Mouse (Mus musculus) testis, adult 2 months (tissue): Measurements from ENCODE around the gene Gjb2. TPM values are rescaled to one million over a fixed set of nuclear protein-coding genes. Genes with fewer than 3 reads are reported as not detected.

Experiments
- H3K27ac ChIP-seq: fragments of 200-500 bp; 2 replicates; pipeline ENCODE4 v1.5.1; 2012; ENCODE audit warnings: low read depth, low read length; ENCODE audit not compliant: control insufficient read depth, insufficient read depth
- H3K27me3 ChIP-seq: fragments of 200-500 bp; 2 replicates; pipeline ENCODE4 v1.6.1; 2012; ENCODE audit warnings: mild to moderate bottlenecking, low read length, moderate library complexity; ENCODE audit not compliant: control insufficient read depth, insufficient read depth
- H3K36me3 ChIP-seq: fragments of 200-500 bp; 2 replicates; pipeline ENCODE4 v1.6.1; 2012; ENCODE audit warnings: mild to moderate bottlenecking, low read length; ENCODE audit not compliant: control insufficient read depth, insufficient read depth
- H3K4me1 ChIP-seq: fragments of 200-500 bp; 2 replicates; pipeline ENCODE4 v1.6.1; 2012; ENCODE audit warnings: low read length; ENCODE audit not compliant: control insufficient read depth, insufficient read depth
- H3K4me3 ChIP-seq: fragments of 200-500 bp; 2 replicates; pipeline ENCODE4 v1.5.1; 2012; ENCODE audit warnings: low read depth, mild to moderate bottlenecking, low read length, moderate library complexity, mixed read lengths; ENCODE audit not compliant: control insufficient read depth
- CTCF ChIP-seq: fragments of 200-500 bp; IDR thresholded peaks from 2 replicates; pipeline ENCODE4 v1.5.1; 2012; ENCODE audit warnings: low read depth, mild to moderate bottlenecking, inconsistent platforms, low read length, moderate library complexity; ENCODE audit not compliant: control insufficient read depth, insufficient read depth, insufficient replicate concordance
- POLR2A ChIP-seq: fragments of 200-500 bp; IDR thresholded peaks from 2 replicates; pipeline ENCODE4 v1.6.1; 2012; ENCODE audit warnings: low read depth, mild to moderate bottlenecking, inconsistent platforms, low read length, moderate library complexity; ENCODE audit not compliant: control insufficient read depth
- polyA plus RNA-seq: library from polyadenylated mRNA; depleted of rRNA; stranded (reverse); fragments of >200 nt; gene quantifications from 2 replicates; pipeline ENCODE4 v1.2.3, GENCODE M21; 2012

Gene Gjb2
- polyA plus RNA-seq, 1 experiment = 0.17 TPM

- H3K4me3 ChIP-seq = no peak overlapping the region
- peaks cover 6% of the 10 kb centered on the region for H3K4me1 ChIP-seq
- no peak overlapping the region for H3K27ac ChIP-seq
- peak; percentile 22; the same call in 1 of the 2 replicates for TF ChIP-seq CTCF
- TF ChIP-seq POLR2A = no peak
- no peaks in the 10 kb centered on the region for H3K36me3 ChIP-seq
- H3K27me3 ChIP-seq = no peaks in the 10 kb centered on the region; the same call in 1 of the 2 replicates
Observed at GRCm38 (mm10) chr14:57109194-57109593, 4.7 kb upstream of the Gjb2 start.

- Histone ChIP-seq H3K4me3 (no peak overlapping the region), H3K36me3 (no peaks in the 10 kb centered on the region), H3K27me3 (no peaks in the 10 kb centered on the region; the same call in 1 of the 2 replicates), H3K4me1 (peaks cover 9% of the 10 kb centered on the region), H3K27ac (no peak overlapping the region)
- no peak for TF ChIP-seq CTCF
Observed at GRCm38 (mm10) chr14:57107916-57108315, 3.4 kb upstream of the Gjb2 start.

GRCm38 (mm10) chr14:57107091-57107490 is 2.6 kb upstream of the Gjb2 start:
- Histone ChIP-seq H3K4me1 (peaks cover 9% of the 10 kb centered on the region), H3K27me3 (no peaks in the 10 kb centered on the region; the same call in 1 of the 2 replicates), H3K36me3 (no peaks in the 10 kb centered on the region), H3K27ac (no peak overlapping the region), H3K4me3 (no peak overlapping the region)
- TF ChIP-seq CTCF (no peak), POLR2A (no peak)

- TF ChIP-seq POLR2A = no peak
- TF ChIP-seq CTCF = no peak
- Histone ChIP-seq H3K4me3 (no peak overlapping the region), H3K4me1 (peaks cover 9% of the 10 kb centered on the region), H3K27ac (no peak overlapping the region), H3K36me3 (no peaks in the 10 kb centered on the region), H3K27me3 (no peaks in the 10 kb centered on the region; the same call in 1 of the 2 replicates)
Observed at GRCm38 (mm10) chr14:57105721-57106120, 1.2 kb upstream of the Gjb2 start.

GRCm38 (mm10) chr14:57105111-57105510 is 609 bp upstream of the Gjb2 start:
- no peak for TF ChIP-seq POLR2A
- TF ChIP-seq CTCF = no peak
- H3K4me3 ChIP-seq = no peak overlapping the region
- H3K27ac ChIP-seq = no peak overlapping the region
- peaks cover 9% of the 10 kb centered on the region for H3K4me1 ChIP-seq
- H3K27me3 ChIP-seq = no peaks in the 10 kb centered on the region; the same call in 1 of the 2 replicates
- H3K36me3 ChIP-seq = no peaks in the 10 kb centered on the region

- Histone ChIP-seq H3K4me1 (peaks cover 9% of the 10 kb centered on the region), H3K4me3 (peak overlapping the region; percentile 71), H3K27ac (no peak overlapping the region), H3K36me3 (no peaks in the 10 kb centered on the region), H3K27me3 (no peaks in the 10 kb centered on the region; the same call in 1 of the 2 replicates)
- TF ChIP-seq POLR2A (no peak), CTCF (no peak)
Observed at GRCm38 (mm10) chr14:57103711-57104105, 794 bp downstream of the Gjb2 start.

GRCm38 (mm10) chr14:57103121-57103520 is 1.4 kb downstream of the Gjb2 start:
- Histone ChIP-seq H3K36me3 (no peaks in the 10 kb centered on the region), H3K4me3 (no peak overlapping the region), H3K27ac (no peak overlapping the region), H3K4me1 (peaks cover 9% of the 10 kb centered on the region), H3K27me3 (no peaks in the 10 kb centered on the region; the same call in 1 of the 2 replicates)
- TF ChIP-seq POLR2A = no peak
- TF ChIP-seq CTCF = no peak

GRCm38 (mm10) chr14:57101623-57102022 is 2.9 kb downstream of the Gjb2 start:
- Histone ChIP-seq H3K4me3 (no peak overlapping the region), H3K36me3 (no peaks in the 10 kb centered on the region), H3K27ac (no peak overlapping the region), H3K4me1 (peaks cover 9% of the 10 kb centered on the region), H3K27me3 (no peaks in the 10 kb centered on the region; the same call in 1 of the 2 replicates)
- TF ChIP-seq CTCF (no peak), POLR2A (no peak)
